Mouse (Mus musculus): ENCODE measurements around the gene Gucy1b1. TPM values are rescaled to one million over a fixed set of nuclear protein-coding genes. Genes with fewer than 3 reads are reported as not detected.
A peak's percentile ranks its signal among the peaks of the same experiment; 100 is the strongest.

Gucy1b1 gene
- polyA plus RNA-seq, 1 experiment: 4.9 TPM

- DNase-seq (ENCODE audit: low read depth, low spot score): no peak
- 65% methylated on average over 6 of the region's 6 CpGs for WGBS
Observed at GRCm38 (mm10) chr3:82043676-82044075, 30.8 kb downstream of the Gucy1b1 start.

- DNase-seq (ENCODE audit: low read depth, low spot score): no peak
- 34% methylated on average over 2 of the region's 2 CpGs for WGBS
Observed at GRCm38 (mm10) chr3:82036262-82037044, 38.0 kb downstream of the Gucy1b1 start.

- WGBS: 36% methylated on average over 1 of the region's 1 CpGs
- no peak for DNase-seq (ENCODE audit: low read depth, low spot score)
Observed at GRCm38 (mm10) chr3:82030008-82030748, 44.3 kb downstream of the Gucy1b1 start.

GRCm38 (mm10) chr3:82029229-82029628 is 45.3 kb downstream of the Gucy1b1 start:
- peak; percentile 11 for DNase-seq (ENCODE audit: low read depth, low spot score)
- 2% methylated on average over 3 of the region's 3 CpGs for WGBS

- DNase-seq (ENCODE audit: low read depth, low spot score): no peak
- WGBS: 71% methylated on average over 1 of the region's 1 CpGs
Observed at GRCm38 (mm10) chr3:82027286-82027685, 47.2 kb downstream of the Gucy1b1 start.

- DNase-seq (ENCODE audit: low read depth, low spot score): no peak
- 86% methylated on average over 3 of the region's 3 CpGs for WGBS
Observed at GRCm38 (mm10) chr3:82023065-82023464, 51.4 kb downstream of the Gucy1b1 start.

GRCm38 (mm10) chr3:82022421-82022920 is 52.0 kb downstream of the Gucy1b1 start:
- 83% methylated on average over 8 of the region's 8 CpGs for WGBS
- DNase-seq (ENCODE audit: low read depth, low spot score): no peak

- no peak for DNase-seq (ENCODE audit: low read depth, low spot score)
- WGBS: 78% methylated on average over 7 of the region's 7 CpGs
Observed at GRCm38 (mm10) chr3:82014148-82014703, 60.3 kb downstream of the Gucy1b1 start.

GRCm38 (mm10) chr3:82007002-82007401 is 67.5 kb downstream of the Gucy1b1 start:
- DNase-seq (ENCODE audit: low read depth, low spot score): no peak
- 95% methylated on average over 1 of the region's 1 CpGs for WGBS

- WGBS: 0% methylated on average over 1 of the region's 1 CpGs
- DNase-seq (ENCODE audit: low read depth, low spot score): peak; percentile 7
Observed at GRCm38 (mm10) chr3:81995988-81996387, 78.5 kb downstream of the Gucy1b1 start.

- WGBS: 26% methylated on average over 4 of the region's 4 CpGs
- DNase-seq (ENCODE audit: low read depth, low spot score): no peak
Observed at GRCm38 (mm10) chr3:81995371-81995770, 79.1 kb downstream of the Gucy1b1 start.

- WGBS: 69% methylated on average over 3 of the region's 3 CpGs
- DNase-seq (ENCODE audit: low read depth, low spot score): no peak
Observed at GRCm38 (mm10) chr3:81990531-81990930, 84.0 kb downstream of the Gucy1b1 start.

GRCm38 (mm10) chr3:81989692-81990141 is 84.8 kb downstream of the Gucy1b1 start:
- WGBS: 32% methylated on average over 2 of the region's 2 CpGs
- DNase-seq (ENCODE audit: low read depth, low spot score): no peak

- DNase-seq (ENCODE audit: low read depth, low spot score): no peak
- WGBS: 82% methylated on average over 3 of the region's 3 CpGs
Observed at GRCm38 (mm10) chr3:81987628-81988027, 86.9 kb downstream of the Gucy1b1 start.

- WGBS: 79% methylated on average over 2 of the region's 2 CpGs
- no peak for DNase-seq (ENCODE audit: low read depth, low spot score)
Observed at GRCm38 (mm10) chr3:81986103-81986502, 88.4 kb downstream of the Gucy1b1 start.

- 51% methylated on average over 1 of the region's 1 CpGs for WGBS
- DNase-seq (ENCODE audit: low read depth, low spot score): no peak
Observed at GRCm38 (mm10) chr3:81985100-81985499, 89.4 kb downstream of the Gucy1b1 start.

- WGBS: 63% methylated on average over 8 of the region's 8 CpGs
- DNase-seq (ENCODE audit: low read depth, low spot score): no peak
Observed at GRCm38 (mm10) chr3:81983120-81983895, 91.2 kb downstream of the Gucy1b1 start.

Data from large intestine, adult 2 months (tissue).